Mouse (Mus musculus) ES-CJ7 (cell line): ENCODE data around the gene Ccdc14.
A peak's percentile ranks its signal among the peaks of the same experiment; 100 is the strongest.
"Not testable (repeated sequence)": the region's sequence is repeated elsewhere in the genome, so short reads cannot be mapped to it uniquely, and the experiment has no call there.

Experiments used
- DNase-seq: peaks from one replicate; pipeline ENCODE4 v3.0.0; 2011; ENCODE audit warnings: low read depth, low spot score

Ccdc14 gene

DNA sequence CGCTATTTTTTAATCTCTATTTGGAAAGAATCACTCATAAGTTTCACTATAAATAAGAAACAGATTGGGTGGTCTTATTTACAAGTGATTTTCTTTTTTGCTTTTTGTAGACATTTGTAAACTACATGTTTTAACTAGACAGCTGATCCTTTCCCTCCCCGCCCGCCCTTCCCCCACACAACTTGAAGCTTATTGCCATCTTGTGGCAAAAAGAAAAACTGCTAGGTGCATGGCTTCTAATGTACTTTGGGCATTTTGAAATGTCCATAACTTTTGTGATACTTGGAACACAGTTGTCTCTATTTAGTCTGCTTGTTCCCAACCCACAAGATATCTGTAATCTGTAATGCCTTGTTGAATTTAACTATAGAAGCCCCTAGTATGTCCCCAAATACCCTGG, 21.1 kb downstream of the Ccdc14 start:
- no peak for DNase-seq

DNA sequence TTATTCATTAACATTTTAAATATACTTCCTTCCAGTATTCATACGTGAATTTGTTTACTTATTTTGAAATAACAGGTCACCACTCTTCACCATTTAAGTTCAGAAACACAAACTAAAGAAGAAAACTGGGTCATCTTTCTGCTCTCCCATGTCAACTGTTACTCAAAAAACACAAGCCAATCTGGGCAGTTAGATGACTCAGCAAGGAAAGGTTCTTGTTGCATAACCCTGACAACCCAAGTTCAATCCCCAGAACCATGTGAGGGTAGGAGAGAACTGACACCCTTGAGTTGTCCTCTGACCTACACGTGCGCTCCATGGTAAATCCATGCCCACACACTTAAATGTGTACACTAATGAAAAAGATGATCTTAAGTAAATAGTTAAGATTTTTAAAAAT, 34.7 kb downstream of the Ccdc14 start:
- DNase-seq: no peak

DNA sequence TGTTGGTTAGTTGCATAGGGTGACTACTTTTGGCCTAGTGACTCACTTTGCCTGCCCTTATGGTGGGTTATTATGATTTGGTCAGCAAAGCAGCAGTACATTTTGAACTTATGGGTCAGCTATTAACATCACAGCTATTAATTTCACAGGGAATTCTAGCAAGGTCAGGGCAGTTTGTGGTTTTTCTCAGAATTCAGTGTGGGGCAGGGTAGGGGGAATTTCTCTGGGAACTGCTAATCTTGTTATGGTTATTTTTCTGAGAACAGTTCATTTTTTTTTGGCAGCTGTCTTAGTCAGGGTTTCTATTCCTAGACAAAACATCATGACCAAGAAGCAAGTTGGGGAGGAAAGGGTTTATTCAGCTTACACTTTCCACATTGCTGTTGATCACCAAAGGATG, 38.2 kb downstream of the Ccdc14 start:
- DNase-seq: not testable (repeated sequence)

DNA sequence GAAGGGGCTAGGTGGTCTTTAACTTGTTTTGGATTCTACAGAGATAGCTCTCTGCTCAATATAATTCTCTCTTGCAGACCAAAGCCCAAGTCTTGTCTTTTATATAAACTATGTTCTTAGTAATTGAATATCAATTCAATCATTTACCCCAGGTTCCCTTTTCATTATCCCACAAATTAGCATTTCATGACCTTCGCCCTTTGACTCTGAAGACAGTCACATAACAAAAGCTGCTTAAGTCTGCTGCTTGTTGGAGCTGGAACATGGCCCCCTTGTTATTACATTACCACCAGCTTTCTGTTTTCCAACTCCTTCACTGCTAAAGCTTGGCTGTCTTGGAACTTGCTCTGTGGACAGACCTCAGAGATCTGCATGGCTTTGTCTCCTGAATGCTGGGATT, 39.0 kb downstream of the Ccdc14 start:
- DNase-seq: no peak

DNA sequence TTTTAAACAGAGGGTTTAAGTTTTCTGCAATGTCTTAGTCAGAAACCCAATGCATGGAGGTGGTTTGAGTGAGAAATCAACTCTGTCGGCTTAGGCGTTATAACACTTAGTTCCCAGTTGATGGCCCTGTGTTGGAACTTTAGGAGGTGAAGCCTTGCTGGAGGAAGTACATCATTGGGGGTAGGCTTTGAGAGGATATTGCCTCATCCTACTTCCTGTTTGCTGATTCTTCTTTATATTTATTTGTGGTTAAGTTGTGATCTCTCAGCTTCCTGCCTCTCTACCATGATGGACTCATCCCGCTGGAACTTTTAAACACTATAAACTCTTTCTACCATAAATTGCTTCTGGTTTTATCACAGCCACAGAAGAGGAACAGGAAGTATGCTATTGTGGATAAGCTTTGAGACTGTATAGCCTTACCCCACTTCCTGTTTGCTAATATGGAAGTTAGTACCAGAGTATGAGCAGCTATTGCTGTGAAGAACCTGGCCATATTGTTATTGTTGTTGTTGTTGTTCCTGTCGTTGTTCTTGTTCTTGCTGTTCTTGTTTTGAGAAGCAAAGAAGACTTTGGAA, 48.3 kb downstream of the Ccdc14 start:
- DNase-seq: no peak

DNA sequence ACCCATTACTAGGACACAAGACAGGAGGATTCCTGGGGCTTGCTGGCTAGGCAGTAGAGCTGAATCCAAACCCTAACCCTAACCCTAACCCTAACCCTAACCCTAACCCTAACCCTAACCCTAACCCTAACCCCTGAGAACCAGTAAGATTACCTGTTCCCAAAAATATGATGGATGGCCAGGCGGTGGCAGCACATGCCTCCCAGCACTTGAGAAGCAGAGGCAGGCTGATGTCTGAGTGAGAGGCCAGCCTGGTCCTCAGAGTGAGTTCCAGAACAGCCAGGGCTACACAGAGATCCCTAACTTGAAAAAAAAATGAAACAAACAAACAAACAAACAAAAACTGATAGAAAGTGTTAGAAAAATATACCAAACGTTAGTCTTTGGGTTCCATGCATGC, 52.5 kb downstream of the Ccdc14 start:
- DNase-seq: peak; percentile 19

DNA sequence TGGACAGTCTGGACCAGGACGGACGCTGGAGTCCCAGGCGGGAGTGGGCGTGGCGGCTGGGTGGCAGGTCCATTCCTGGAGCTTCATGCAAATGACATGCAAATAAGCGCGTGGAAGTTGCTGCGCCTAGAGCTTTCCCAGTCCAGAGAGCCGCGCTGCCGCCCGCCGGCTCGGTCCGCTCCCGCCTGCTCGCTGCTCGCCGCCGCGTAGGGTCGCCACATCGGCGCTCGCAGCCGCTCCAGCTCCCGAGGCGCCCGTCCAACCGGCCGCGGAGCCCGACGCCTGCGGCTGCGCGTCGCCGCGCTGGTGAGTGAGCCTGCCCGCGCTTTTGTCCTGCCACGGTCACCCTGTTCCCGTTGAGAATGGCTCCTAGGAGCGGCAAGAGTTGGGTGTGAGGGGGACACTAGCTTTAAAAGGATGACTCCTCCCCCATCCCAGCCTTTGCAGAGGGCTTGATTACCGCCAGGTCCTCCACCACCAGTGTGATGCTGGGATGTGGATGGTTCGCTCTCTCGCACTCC, 54.7 kb downstream of the Ccdc14 start, which contains the start of gene Mylk:
Mylk (plus strand) TSS at position 146 of the 521 bp plus-strand sequence.
- peak; percentile 73 for DNase-seq

DNA sequence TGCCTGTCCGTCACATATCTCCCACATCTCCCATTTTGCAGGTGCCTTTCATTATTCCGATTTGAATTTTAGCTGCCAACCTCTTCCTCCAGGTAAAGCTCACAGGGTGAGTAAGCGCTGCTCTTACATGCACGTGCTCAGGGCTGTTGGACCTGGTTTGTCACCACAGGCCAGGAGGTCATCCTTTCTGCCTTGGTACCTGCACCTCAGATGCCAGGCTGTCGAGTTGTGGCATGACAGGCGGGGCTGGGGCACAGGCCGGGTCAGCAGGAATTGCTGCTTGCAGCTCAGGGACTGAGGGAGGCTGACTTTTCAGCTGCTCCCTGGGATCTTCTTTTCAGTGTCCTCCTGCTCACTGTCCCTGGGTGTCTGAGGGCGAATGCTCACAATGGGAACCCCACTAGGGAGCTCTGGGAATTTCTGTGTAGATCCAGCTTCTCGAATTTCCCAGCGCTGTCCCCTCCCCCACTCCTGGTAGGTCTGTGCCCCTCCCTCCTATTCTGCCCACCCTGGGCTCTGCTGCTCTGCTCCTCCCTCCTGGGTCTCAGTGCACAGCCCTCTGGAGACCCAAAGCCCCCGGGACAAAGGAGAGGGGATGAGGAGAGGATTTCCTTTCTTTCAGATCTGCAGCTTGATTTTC, 57.8 kb downstream of the Ccdc14 start:
- DNase-seq: peak; percentile 63

DNA sequence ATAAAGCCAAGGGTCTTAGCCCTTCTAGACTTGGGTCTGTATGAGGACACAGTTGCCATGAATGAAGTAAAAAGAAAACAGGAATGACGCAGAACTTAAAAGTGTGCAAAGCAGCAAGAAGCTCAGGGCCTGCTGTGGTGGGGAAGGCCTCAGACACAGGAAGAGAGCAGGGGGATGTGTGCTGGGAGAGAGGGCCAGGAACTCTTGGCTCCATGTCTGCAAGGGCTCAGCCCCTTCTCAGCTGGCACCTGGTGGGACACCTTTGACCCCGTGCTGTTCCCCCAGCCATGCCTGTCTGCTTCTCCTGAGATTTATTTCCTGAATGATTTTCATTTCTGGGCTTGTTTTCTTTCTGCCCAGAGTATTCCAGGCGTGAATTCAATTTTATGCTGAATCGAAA, 59.1 kb downstream of the Ccdc14 start:
- no peak for DNase-seq

DNA sequence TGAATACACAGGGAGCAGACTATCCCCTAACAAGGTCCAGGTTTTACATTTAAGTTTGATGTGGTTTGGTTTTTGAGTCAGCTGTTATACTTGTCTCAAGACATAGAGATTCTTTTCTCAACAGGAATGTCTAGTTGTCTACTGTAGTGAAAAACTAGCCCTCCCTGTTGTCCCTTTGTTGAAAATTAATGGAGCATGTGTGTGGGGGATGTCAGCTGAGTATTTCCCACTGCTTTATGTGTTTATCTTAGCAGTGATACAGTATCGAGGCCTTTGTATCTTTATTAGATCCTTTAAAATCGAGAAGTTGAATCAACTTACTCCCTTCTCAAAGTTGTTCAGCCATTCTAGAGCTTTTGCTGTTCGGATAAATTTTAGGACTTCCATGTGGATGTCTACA, 61.6 kb downstream of the Ccdc14 start:
- no peak for DNase-seq

DNA sequence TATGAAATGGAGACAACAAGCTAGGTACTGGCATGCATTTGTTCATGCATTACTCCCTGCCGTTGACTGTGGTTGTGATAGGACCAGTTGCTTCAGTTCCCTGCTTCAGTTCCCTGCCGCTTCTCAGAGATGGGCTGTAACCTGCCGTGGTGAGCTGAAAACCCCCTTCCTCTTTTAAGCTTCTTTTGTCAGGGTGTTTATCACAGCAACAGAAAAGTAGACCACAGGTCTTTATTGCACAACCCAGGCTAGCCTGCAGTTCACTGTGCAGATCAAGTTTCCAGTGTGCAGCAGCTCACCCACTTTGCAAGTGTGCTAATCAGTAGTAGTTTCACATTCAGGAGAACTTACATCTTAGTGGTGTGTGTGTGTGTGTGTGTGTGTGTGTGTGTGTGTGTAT, 62.6 kb downstream of the Ccdc14 start:
- DNase-seq: no peak

DNA sequence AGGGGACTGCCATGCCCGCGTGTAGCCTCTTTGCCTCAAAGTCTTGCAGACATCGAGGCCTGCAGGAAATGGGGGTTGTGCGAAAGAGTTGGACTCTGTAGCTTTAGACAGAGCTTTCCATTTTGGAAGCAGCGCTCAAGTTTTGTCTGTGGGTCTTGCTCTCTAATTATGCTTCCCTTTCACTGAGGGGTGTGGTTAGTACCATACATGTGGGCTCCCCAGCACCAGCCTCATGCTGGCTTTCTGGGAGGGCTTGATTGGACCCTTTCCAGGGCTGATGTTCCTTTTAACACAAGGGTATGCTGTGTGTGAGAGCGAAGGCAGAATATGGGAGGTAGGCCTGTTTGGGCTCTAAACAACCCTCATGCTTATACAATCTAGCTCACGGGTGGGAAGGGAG, 66.6 kb downstream of the Ccdc14 start:
- no peak for DNase-seq

DNA sequence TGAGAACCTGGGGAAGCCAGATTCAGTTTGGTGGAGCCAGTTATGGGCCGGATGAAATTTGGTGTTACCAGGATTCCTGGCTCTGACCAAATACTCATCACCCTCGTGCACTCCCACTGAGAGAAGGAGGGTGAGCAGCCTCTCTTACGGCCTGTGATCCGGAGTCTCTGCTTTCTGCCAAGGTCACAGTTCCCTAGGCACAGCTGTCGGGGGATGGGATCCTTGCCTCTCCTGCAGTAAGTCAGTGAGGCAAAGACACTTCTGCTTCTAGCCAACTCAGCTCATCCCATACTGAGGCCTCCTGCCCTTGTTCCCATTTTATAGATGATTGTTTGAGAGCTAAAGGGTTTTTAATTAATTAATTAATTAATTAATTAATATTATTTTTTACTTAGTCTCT, 67.8 kb downstream of the Ccdc14 start:
- peak; percentile 13 for DNase-seq

DNA sequence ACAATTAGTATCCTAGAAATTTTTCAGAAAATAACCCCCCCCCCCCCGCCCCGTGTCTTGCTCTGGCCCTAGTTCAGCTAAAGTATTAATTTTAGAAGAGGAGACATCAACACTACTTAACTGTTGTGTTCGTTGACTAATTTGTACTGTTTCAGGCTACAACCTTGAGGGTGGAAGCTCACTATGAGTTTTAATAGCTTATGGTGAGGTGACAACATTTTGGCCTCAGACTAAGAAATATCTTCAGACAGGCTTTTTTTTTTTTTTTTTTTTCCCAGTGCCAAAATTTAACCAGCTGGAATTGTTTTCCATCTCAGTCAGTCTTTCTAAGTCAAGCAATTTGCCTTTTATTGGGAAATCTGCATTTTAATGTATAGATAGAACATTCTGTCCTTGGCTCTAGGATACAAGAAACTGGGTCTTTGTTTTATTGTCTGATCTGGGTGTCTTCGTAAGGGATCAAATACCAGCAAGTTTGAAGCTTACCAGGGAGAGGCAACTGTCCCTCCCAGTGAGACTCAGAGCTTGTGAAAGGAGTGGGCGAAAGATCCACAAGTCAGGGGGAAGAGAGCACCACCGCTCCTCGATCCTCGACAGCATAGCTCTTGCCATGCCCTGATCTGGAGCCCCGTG, 73.7 kb downstream of the Ccdc14 start:
- DNase-seq: no peak

DNA sequence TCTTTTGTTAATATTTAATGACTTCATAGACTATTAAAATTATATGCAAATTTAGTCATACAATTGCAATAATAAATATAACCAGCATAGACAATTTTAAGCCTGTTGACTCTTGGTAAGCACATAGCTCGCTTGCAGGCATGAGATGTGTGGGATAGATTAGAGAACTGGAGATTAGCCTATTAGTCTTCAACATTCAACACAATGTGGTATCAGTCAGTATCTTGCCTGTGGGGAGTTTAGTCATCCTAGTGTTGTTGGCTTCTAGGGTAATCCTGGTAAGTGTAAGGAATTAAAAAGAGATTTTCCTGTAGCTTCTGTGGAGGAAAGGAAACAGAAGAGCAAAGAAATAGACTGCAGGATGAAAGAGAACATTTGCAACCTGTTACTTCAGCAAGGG, 75.2 kb downstream of the Ccdc14 start:
- DNase-seq: no peak

DNA sequence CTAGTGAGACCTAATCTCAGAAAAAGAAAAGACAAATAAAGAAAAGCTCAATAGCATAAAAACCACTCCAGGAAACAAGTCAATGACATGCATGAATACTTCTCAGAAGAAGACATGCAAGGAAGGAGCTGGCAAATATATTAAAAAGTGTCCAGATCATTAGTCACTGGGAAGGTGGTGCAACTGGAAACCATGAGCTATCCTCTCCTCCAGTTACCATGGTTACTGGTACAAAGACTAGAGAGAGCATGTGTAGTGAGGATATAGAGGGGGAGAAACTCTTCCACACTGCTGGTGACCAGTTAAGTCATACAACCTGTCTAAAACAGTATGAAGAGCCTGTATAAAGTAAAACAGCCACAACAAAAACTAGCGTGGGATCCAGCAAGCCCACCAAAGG, 75.8 kb downstream of the Ccdc14 start:
- DNase-seq: no peak

DNA sequence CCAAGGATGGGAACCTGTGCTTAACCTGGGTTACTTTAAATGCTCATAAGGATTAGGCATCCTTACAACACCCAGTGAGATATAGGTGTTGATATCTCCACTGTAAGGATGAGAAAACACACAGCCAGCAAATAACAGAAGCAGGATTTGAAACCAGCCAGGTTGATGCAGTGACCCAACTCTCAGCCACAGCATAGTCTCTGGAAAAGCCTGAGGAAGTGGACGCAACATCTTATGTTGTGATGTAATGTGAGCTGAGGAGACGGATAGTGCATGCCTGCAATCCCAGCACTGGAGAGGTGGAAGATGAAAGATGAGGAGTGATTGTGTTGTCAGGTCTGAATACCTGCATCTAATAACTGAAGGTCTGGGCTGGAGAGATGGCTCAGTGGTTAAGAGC, 77.0 kb downstream of the Ccdc14 start:
- no peak for DNase-seq

DNA sequence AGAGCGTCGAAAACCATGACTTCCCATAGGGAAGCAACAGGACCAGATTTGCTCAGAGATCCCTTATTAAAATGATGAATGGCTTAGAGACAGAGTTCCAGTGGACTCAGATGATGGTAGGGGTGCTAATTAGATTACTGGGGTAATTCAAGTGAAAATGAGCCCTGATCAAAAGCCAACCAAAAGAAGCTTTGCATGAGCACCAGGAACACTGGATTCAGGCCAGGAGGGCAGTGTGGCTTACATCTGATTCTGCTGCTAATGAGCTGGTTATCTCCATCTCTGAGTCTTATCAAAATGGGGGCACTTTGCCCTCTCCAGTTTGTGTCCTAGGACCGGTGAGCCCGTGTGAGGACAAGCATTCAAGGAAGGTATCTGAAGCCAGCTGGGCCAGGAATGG, 78.0 kb downstream of the Ccdc14 start:
- no peak for DNase-seq

DNA sequence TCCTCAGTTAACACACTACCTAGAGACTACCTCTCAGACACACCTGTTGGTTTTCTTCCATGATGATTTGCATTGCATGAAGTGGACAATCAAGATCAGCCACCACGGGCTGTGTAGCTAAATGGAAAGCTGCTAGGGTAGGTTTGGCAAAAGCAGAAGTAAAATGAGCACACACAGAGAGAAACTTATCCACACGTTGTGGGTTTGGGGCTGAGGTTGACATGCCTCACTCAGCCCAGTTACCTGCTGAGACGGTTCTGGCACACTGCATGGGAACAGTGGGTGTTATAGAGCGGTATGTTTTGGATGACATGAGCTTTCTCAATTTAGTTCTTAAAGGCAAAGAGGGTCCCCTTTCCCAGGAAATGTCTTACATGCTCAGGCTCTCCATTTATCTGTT, 79.7 kb downstream of the Ccdc14 start:
- DNase-seq: no peak

DNA sequence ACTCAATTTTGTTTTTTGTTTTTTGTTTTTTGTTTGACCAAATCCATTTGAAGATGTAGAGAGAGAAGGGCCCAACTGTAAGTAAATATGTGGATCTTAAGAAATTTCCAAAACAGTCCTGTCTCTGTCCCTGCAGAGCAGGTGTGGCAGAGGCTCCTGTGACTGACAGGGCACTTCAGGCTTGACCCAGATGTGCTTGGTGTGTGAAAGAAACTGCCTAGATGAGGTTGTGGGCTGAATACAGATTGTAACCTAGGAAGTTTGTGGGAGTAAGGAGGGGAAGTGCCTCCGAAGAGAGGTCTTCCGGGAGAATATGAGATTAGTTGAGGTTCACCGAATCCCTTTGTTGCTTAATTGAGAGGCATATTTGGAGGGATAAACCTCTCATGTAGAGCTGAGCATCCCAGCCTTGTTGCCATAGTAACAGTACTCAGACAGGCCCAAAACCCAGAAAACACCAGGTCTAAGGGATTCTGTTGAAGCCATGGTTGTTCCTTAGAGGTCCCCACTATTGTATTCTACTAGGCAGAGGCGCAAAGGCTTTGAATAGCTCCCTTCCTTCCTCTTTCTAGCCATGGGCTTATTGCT, 82.1 kb downstream of the Ccdc14 start:
- no peak for DNase-seq
